Mouse (Mus musculus): ENCODE data around the gene Tulp4. TPM values are rescaled to one million over a fixed set of nuclear protein-coding genes. Genes with fewer than 3 reads are reported as not detected.
"Not testable (repeated sequence)": the region's sequence is repeated elsewhere in the genome, so short reads cannot be mapped to it uniquely, and the experiment has no call there.

Tulp4 gene
- total and polyA plus RNA-seq, 2 experiments, result 19.9 to 26.6 TPM

- H3K4me3 ChIP-seq (ENCODE audit: insufficient read depth, low read depth, low read length); H3K27me3 ChIP-seq (ENCODE audit: control insufficient read depth, insufficient read depth, low read length); H3K36me3 ChIP-seq (ENCODE audit: control insufficient read depth, insufficient read depth, low read length); DNase-seq (ENCODE audit: extremely low read depth, low read depth, low spot score); H3K9ac ChIP-seq (ENCODE audit: low read depth, low read length); H3K79me2 ChIP-seq (ENCODE audit: control insufficient read depth, insufficient read depth, low read length); H3K4me1 ChIP-seq (ENCODE audit: control insufficient read depth, insufficient read depth, low read length); H3K27ac ChIP-seq (replicated peaks; ENCODE audit: insufficient read depth, low read depth, low read length): not testable (repeated sequence)
- 91% methylated on average over 8 of the region's 10 CpGs for WGBS
Measured at GRCm38 (mm10) chr17:6283137-6283536, 176.9 kb downstream of the Tulp4 start.

- H3K4me3 ChIP-seq (ENCODE audit: insufficient read depth, low read depth, low read length); H3K4me1 ChIP-seq (ENCODE audit: control insufficient read depth, insufficient read depth, low read length); H3K9ac ChIP-seq (ENCODE audit: low read depth, low read length); H3K27me3 ChIP-seq (ENCODE audit: control insufficient read depth, insufficient read depth, low read length); H3K79me2 ChIP-seq (ENCODE audit: control insufficient read depth, insufficient read depth, low read length); DNase-seq (ENCODE audit: extremely low read depth, low read depth, low spot score); H3K36me3 ChIP-seq (ENCODE audit: control insufficient read depth, insufficient read depth, low read length); H3K27ac ChIP-seq (replicated peaks; ENCODE audit: insufficient read depth, low read depth, low read length): not testable (repeated sequence)
- 98% methylated on average over 5 of the region's 5 CpGs for WGBS
Measured at GRCm38 (mm10) chr17:6286169-6286568, 179.9 kb downstream of the Tulp4 start.

GRCm38 (mm10) chr17:6289045-6289444, 182.8 kb downstream of the Tulp4 start:
- H3K4me1 ChIP-seq (ENCODE audit: control insufficient read depth, insufficient read depth, low read length); H3K27me3 ChIP-seq (ENCODE audit: control insufficient read depth, insufficient read depth, low read length); H3K4me3 ChIP-seq (ENCODE audit: insufficient read depth, low read depth, low read length); H3K79me2 ChIP-seq (ENCODE audit: control insufficient read depth, insufficient read depth, low read length); H3K36me3 ChIP-seq (ENCODE audit: control insufficient read depth, insufficient read depth, low read length); H3K27ac ChIP-seq (replicated peaks; ENCODE audit: insufficient read depth, low read depth, low read length); H3K9ac ChIP-seq (ENCODE audit: low read depth, low read length); DNase-seq (ENCODE audit: extremely low read depth, low read depth, low spot score): not testable (repeated sequence)
- 96% methylated on average over 12 of the region's 12 CpGs for WGBS

- not testable (repeated sequence) for H3K36me3 ChIP-seq (ENCODE audit: control insufficient read depth, insufficient read depth, low read length)
Measured at GRCm38 (mm10) chr17:6293882-6294281, 187.6 kb downstream of the Tulp4 start.

GRCm38 (mm10) chr17:6297060-6297795, 191.0 kb downstream of the Tulp4 start:
- 92% methylated on average over 9 of the region's 15 CpGs for WGBS
- not testable (repeated sequence) for H3K4me3 ChIP-seq (ENCODE audit: insufficient read depth, low read depth, low read length); H3K79me2 ChIP-seq (ENCODE audit: control insufficient read depth, insufficient read depth, low read length); H3K27me3 ChIP-seq (ENCODE audit: control insufficient read depth, insufficient read depth, low read length); H3K36me3 ChIP-seq (ENCODE audit: control insufficient read depth, insufficient read depth, low read length); H3K27ac ChIP-seq (replicated peaks; ENCODE audit: insufficient read depth, low read depth, low read length); DNase-seq (ENCODE audit: extremely low read depth, low read depth, low spot score); H3K4me1 ChIP-seq (ENCODE audit: control insufficient read depth, insufficient read depth, low read length); H3K9ac ChIP-seq (ENCODE audit: low read depth, low read length)

More at GRCm38 (mm10) chr17:6293882-6294281, 187.6 kb downstream of the Tulp4 start:
- H3K27me3 ChIP-seq (ENCODE audit: control insufficient read depth, insufficient read depth, low read length); H3K4me1 ChIP-seq (ENCODE audit: control insufficient read depth, insufficient read depth, low read length); DNase-seq (ENCODE audit: extremely low read depth, low read depth, low spot score); H3K27ac ChIP-seq (replicated peaks; ENCODE audit: insufficient read depth, low read depth, low read length); H3K79me2 ChIP-seq (ENCODE audit: control insufficient read depth, insufficient read depth, low read length); H3K9ac ChIP-seq (ENCODE audit: low read depth, low read length); H3K4me3 ChIP-seq (ENCODE audit: insufficient read depth, low read depth, low read length): not testable (repeated sequence)
- WGBS, result 100% methylated on average over 1 of the region's 5 CpGs

GRCm38 (mm10) chr17:6300190-6300863, 194.1 kb downstream of the Tulp4 start:
- H3K79me2 ChIP-seq (ENCODE audit: control insufficient read depth, insufficient read depth, low read length); H3K27ac ChIP-seq (replicated peaks; ENCODE audit: insufficient read depth, low read depth, low read length); DNase-seq (ENCODE audit: extremely low read depth, low read depth, low spot score); H3K9ac ChIP-seq (ENCODE audit: low read depth, low read length); H3K27me3 ChIP-seq (ENCODE audit: control insufficient read depth, insufficient read depth, low read length); H3K4me3 ChIP-seq (ENCODE audit: insufficient read depth, low read depth, low read length); H3K36me3 ChIP-seq (ENCODE audit: control insufficient read depth, insufficient read depth, low read length); H3K4me1 ChIP-seq (ENCODE audit: control insufficient read depth, insufficient read depth, low read length): not testable (repeated sequence)
- 54% methylated on average over 7 of the region's 12 CpGs for WGBS

Other genes starting within 250 kb of the Tulp4 start
- gene Synj2, start 165.2 kb upstream of the Tulp4 start, total RNA-seq (2014; rRNA removed), result 3.0 and 3.7 TPM in 2 replicates
- 0.66 and 1.2 TPM in 2 replicates for gene Synj2, start 165.2 kb upstream of the Tulp4 start, polyA plus RNA-seq (2012; rRNA removed)
- 3.9 and 4.6 TPM in 2 replicates for gene Serac1, start 26.7 kb upstream of the Tulp4 start, total RNA-seq (2014; rRNA removed)
- gene Serac1, start 26.7 kb upstream of the Tulp4 start, polyA plus RNA-seq (2012; rRNA removed), result 1.3 and 2.0 TPM in 2 replicates
- gene Gtf2h5, start 26.7 kb upstream of the Tulp4 start, total RNA-seq (2014; rRNA removed), result 12.8 and 18.3 TPM in 2 replicates
- gene Gtf2h5, start 26.7 kb upstream of the Tulp4 start, polyA plus RNA-seq (2012; rRNA removed), result 13.2 and 18.1 TPM in 2 replicates
- 3.4 TPM in 2 replicates for gene Tmem181a, start 150.4 kb downstream of the Tulp4 start, total RNA-seq (2014; rRNA removed)
- gene Tmem181a, start 150.4 kb downstream of the Tulp4 start, polyA plus RNA-seq (2012; rRNA removed), result 2.8 and 3.0 TPM in 2 replicates
- 1.2 and 1.3 TPM in 2 replicates for gene Dynlt1a, start 211.1 kb downstream of the Tulp4 start, total RNA-seq (2014; rRNA removed)
- 0.88 and 1.0 TPM in 2 replicates for gene Dynlt1a, start 211.1 kb downstream of the Tulp4 start, polyA plus RNA-seq (2012; rRNA removed)

Data from liver, adult 2 months (tissue).